Mouse (Mus musculus) CH12.LX (cell line): ENCODE measurements around the gene Galnt17. TPM values are rescaled to one million over a fixed set of nuclear protein-coding genes. Genes with fewer than 3 reads are reported as not detected.

ENCODE experiments used
- DNase-seq: peaks from one replicate; pipeline ENCODE4 v3.0.0-alpha.2; 2013; ENCODE audit errors: extremely low read depth
- H3K27ac ChIP-seq: 2 replicates; pipeline ENCODE4 v1.5.1; 2012; ENCODE audit warnings: low read depth, mild to moderate bottlenecking, control low read depth, moderate library complexity; ENCODE audit not compliant: insufficient read depth
- H3K27me3 ChIP-seq: replicated peaks from 2 replicates; pipeline ENCODE3; 2012; ENCODE audit warnings: inconsistent platforms
- H3K36me3 ChIP-seq, 2 experiments: replicated peaks in 1 of 2; 2 replicates each; pipeline versions ENCODE3 to v1.6.1; 2012; ENCODE audit warnings: inconsistent platforms in 1 of 2, low read length in 1 of 2, mild to moderate bottlenecking in 1 of 2, mixed read lengths in 1 of 2, moderate library complexity in 1 of 2; ENCODE audit not compliant: control insufficient read depth in 1 of 2, insufficient read depth in 1 of 2
- H3K4me1 ChIP-seq, 2 experiments: 2 replicates each; pipeline ENCODE4 v1.6.1; 2012; ENCODE audit warnings: inconsistent platforms in 1 of 2, moderate library complexity in 1 of 2; ENCODE audit not compliant: insufficient read depth in 2 of 2, control insufficient read depth in 1 of 2
- H3K4me2 ChIP-seq: 2 replicates; pipeline ENCODE4 v1.6.1; 2012; ENCODE audit warnings: low read depth, mild to moderate bottlenecking, control low read depth; ENCODE audit not compliant: poor library complexity, insufficient read depth, severe bottlenecking
- H3K4me3 ChIP-seq, 3 experiments: fragments of 150-350 bp in 1 of 3; sonication (generic) in 1 of 3; replicated peaks in 1 of 3; 2 replicates each; pipeline versions ENCODE3 to v1.5.1; 2011 to 2012; ENCODE audit warnings: low read depth in 2 of 3, low read length in 2 of 3, mild to moderate bottlenecking in 2 of 3, moderate library complexity in 2 of 3, control low read depth in 1 of 3, improper control_type of control experiment in 1 of 3, inconsistent platforms in 1 of 3, mixed read lengths in 1 of 3; ENCODE audit not compliant: poor library complexity in 1 of 3
- H3K79me2 ChIP-seq: replicated peaks from 2 replicates; pipeline ENCODE4 v1.6.1; 2012; ENCODE audit warnings: mild to moderate bottlenecking, moderate library complexity; ENCODE audit not compliant: control insufficient read depth, poor library complexity, insufficient read depth, severe bottlenecking; ENCODE audit errors: extremely low read depth
- H3K9ac ChIP-seq: 2 replicates; pipeline ENCODE4 v1.6.1; 2012; ENCODE audit warnings: low read depth, mild to moderate bottlenecking, control low read depth, moderate library complexity; ENCODE audit not compliant: insufficient read depth
- H3K9me3 ChIP-seq: replicated peaks from 2 replicates; pipeline ENCODE3; 2012; ENCODE audit warnings: low read length, inconsistent platforms, mixed read lengths
- BHLHE40 ChIP-seq: IDR thresholded peaks from 2 replicates; pipeline ENCODE4 v1.6.1; 2011; ENCODE audit warnings: mild to moderate bottlenecking, low read depth, low read length, improper control_type of control experiment
- CHD1 ChIP-seq: IDR thresholded peaks from 2 replicates; pipeline ENCODE4 v1.6.1; 2012; ENCODE audit warnings: low read depth, low read length, improper control_type of control experiment, inconsistent platforms
- CTCF ChIP-seq, 2 experiments: IDR thresholded peaks in 1 of 2; conservative IDR thresholded peaks in 1 of 2; 2 replicates each; pipeline ENCODE4 v1.5.1; 2011 to 2012; ENCODE audit warnings: low read depth in 2 of 2, low read length in 2 of 2, improper control_type of control experiment in 1 of 2, inconsistent platforms in 1 of 2, mild to moderate bottlenecking in 1 of 2, moderate library complexity in 1 of 2
- HCFC1 ChIP-seq: IDR thresholded peaks from 2 replicates; pipeline ENCODE4 v1.6.1; 2012; ENCODE audit warnings: low read depth, mild to moderate bottlenecking, inconsistent platforms, low read length, improper control_type of control experiment
- IRF4 ChIP-seq: IDR thresholded peaks from 2 replicates; pipeline ENCODE4 v1.6.1; 2014; ENCODE audit warnings: low read depth, mild to moderate bottlenecking, inconsistent platforms, low read length, improper control_type of control experiment
- JUND ChIP-seq: conservative IDR thresholded peaks from 2 replicates; pipeline ENCODE4 v1.6.1; 2011; ENCODE audit warnings: low read depth, low read length, improper control_type of control experiment
- KAT2A ChIP-seq: IDR thresholded peaks from 2 replicates; pipeline ENCODE4 v1.6.1; 2012; ENCODE audit warnings: low read length, improper control_type of control experiment, inconsistent platforms; ENCODE audit not compliant: insufficient replicate concordance
- MAFK ChIP-seq: IDR thresholded peaks from 2 replicates; pipeline ENCODE4 v1.6.1; 2011; ENCODE audit warnings: low read length, improper control_type of control experiment; ENCODE audit not compliant: insufficient replicate concordance
- MXI1 ChIP-seq: IDR thresholded peaks from 2 replicates; pipeline ENCODE4 v1.6.1; 2011; ENCODE audit warnings: mild to moderate bottlenecking, low read depth, low read length, improper control_type of control experiment
- PAX5 ChIP-seq: IDR thresholded peaks from 2 replicates; pipeline ENCODE4 v1.6.1; 2012; ENCODE audit warnings: low read length, inconsistent platforms, mixed read lengths
- RAD21 ChIP-seq: IDR thresholded peaks from 2 replicates; pipeline ENCODE4 v1.6.1; 2011; ENCODE audit warnings: low read depth, mild to moderate bottlenecking, low read length, improper control_type of control experiment, moderate library complexity
- RCOR1 ChIP-seq: conservative IDR thresholded peaks from 2 replicates; pipeline ENCODE4 v1.6.1; 2012; ENCODE audit warnings: low read depth, mild to moderate bottlenecking, inconsistent platforms, low read length, improper control_type of control experiment
- SMC3 ChIP-seq: IDR thresholded peaks from 2 replicates; pipeline ENCODE4 v1.6.1; 2011; ENCODE audit warnings: low read depth, low read length, improper control_type of control experiment
- TBP ChIP-seq: conservative IDR thresholded peaks from 2 replicates; pipeline ENCODE4 v1.6.1; 2011; ENCODE audit warnings: low read depth, low read length, improper control_type of control experiment
- UBTF ChIP-seq: IDR thresholded peaks from 2 replicates; pipeline ENCODE4 v1.6.1; 2012; ENCODE audit warnings: low read depth, mild to moderate bottlenecking, inconsistent platforms, low read length, improper control_type of control experiment, moderate library complexity
- ZC3H11A ChIP-seq: IDR thresholded peaks from 2 replicates; pipeline ENCODE4 v1.6.1; 2012; ENCODE audit warnings: low read depth, mild to moderate bottlenecking, inconsistent platforms, low read length, improper control_type of control experiment
- ZKSCAN1 ChIP-seq: IDR thresholded peaks from 2 replicates; pipeline ENCODE4 v1.6.1; 2012; ENCODE audit warnings: low read depth, inconsistent platforms, low read length, improper control_type of control experiment, borderline replicate concordance
- ZNF384 ChIP-seq: IDR thresholded peaks from 2 replicates; pipeline ENCODE4 v1.6.1; 2012; ENCODE audit warnings: low read depth, low read length, improper control_type of control experiment, inconsistent platforms
- dilution Hi-C: fragments of 300-500 bp; cut with MboI; formaldehyde crosslinking; loops from 2 replicates; pipeline ENCODE4 v1.14.3; 2020; ENCODE audit warnings: low sequenced_read_pairs; ENCODE audit not compliant: extremely low pct_unique_long_range_greater_than_20kb, extremely low pct_ligation_motif_present
- in situ Hi-C: fragments of 300-500 bp; cut with MboI; formaldehyde crosslinking; loops from 3 replicates; pipeline ENCODE4 v1.14.3; 2019; ENCODE audit warnings: low sequenced_read_pairs, low pct_ligation_motif_present, low pct_unique_long_range_greater_than_20kb, mixed read lengths
- polyA plus RNA-seq: library from polyadenylated mRNA; unstranded; fragments of >175 nt; gene quantifications from 2 replicates; pipeline ENCODE4 v1.2.1, GENCODE M21; 2012; ENCODE audit warnings: low read depth; ENCODE audit not compliant: insufficient read length
- total RNA-seq, 2 experiments: library from RNA; depleted of rRNA; stranded (reverse); fragments of 300-350 nt in 1 of 2; fragments of >200 nt in 1 of 2; gene quantifications; 2 replicates each; pipeline ENCODE4 v1.2.3; 2012 to 2014

Galnt17 gene
- total and polyA plus RNA-seq, 3 experiments: 0.09 TPM; not detected in 2

- Histone ChIP-seq H3K36me3 (peaks cover 0 to 45% of the 10 kb centered on the region in 2 experiments), H3K27ac (no peak overlapping the region), H3K79me2 (no peaks in the 10 kb centered on the region), H3K4me2 (no peak overlapping the region), H3K4me3 (no peak overlapping the region), H3K27me3 (no peaks in the 10 kb centered on the region), H3K4me1 (no peaks in the 10 kb centered on the region), H3K9ac (no peak overlapping the region), H3K9me3 (peaks cover 56% of the 10 kb centered on the region)
- TF ChIP-seq MXI1 (no peak), UBTF (no peak), HCFC1 (no peak), BHLHE40 (no peak), CHD1 (no peak), IRF4 (no peak), RAD21 (no peak), RCOR1 (no peak), MAFK (no peak), KAT2A (no peak), JUND (no peak), ZC3H11A (no peak), PAX5 (no peak), TBP (no peak), ZKSCAN1 (no peak), ZNF384 (no peak)
- no peak for DNase-seq
- in situ Hi-C loops (loop anchor here (25.0 kb wide), 2 partner anchors 359 to 566 kb away; no protein-coding TSS in a partner anchor), dilution Hi-C loops (no loop called here)
Measured at GRCm38 (mm10) chr5:130871086-130871485, 437.2 kb downstream of the Galnt17 start.

- DNase-seq: no peak
Measured at GRCm38 (mm10) chr5:130869869-130870268, 438.4 kb downstream of the Galnt17 start.

More at GRCm38 (mm10) chr5:130869869-130870268, 438.4 kb downstream of the Galnt17 start:
- dilution Hi-C loops: no loop called here
- Histone ChIP-seq H3K4me1 (no peaks in the 10 kb centered on the region), H3K79me2 (no peaks in the 10 kb centered on the region), H3K36me3 (peaks cover 0 to 39% of the 10 kb centered on the region in 2 experiments), H3K27ac (no peak overlapping the region), H3K4me3 (no peak overlapping the region), H3K27me3 (no peaks in the 10 kb centered on the region), H3K9ac (no peak overlapping the region), H3K9me3 (peaks cover 50% of the 10 kb centered on the region), H3K4me2 (no peak overlapping the region)
- in situ Hi-C loops: loop anchor here (25.0 kb wide), 2 partner anchors 358 to 567 kb away; no protein-coding TSS in a partner anchor
- TF ChIP-seq CTCF (conservative IDR thresholded peaks at IDR 0.05 in 1 of 2, IDR thresholded peaks at IDR 0.05 in 1 of 2; ENCODE audit: low read depth in 2 of 2, low read length in 2 of 2) (peak in 1 of 2 experiments; percentile 36; a peak in 2 of 4 replicates), SMC3 (no peak; the same call in 1 of the 2 replicates)
